Mouse (Mus musculus) G1E (cell line): ENCODE measurements at regions not wholly inside any gene's neighbourhood (a gene's known extent, or its start where the extent isn't known, plus 50 kb on each side); places are given as distances from the start of the nearest gene placed in this dataset.

ENCODE experiments used
- ATAC-seq: 2 replicates; pipeline ENCODE4 v1.8.0; 2016; ENCODE audit warnings: mild to moderate bottlenecking; ENCODE audit not compliant: insufficient number of reproducible peaks, poor library complexity, low FRiP score, severe bottlenecking; ENCODE audit errors: extremely low read depth
- DNase-seq: peaks from one replicate; pipeline ENCODE4 v3.0.0; 2012; ENCODE audit warnings: low spot score
- H3K27me3 ChIP-seq: 2 replicates; pipeline ENCODE4 v1.6.1; 2012; ENCODE audit warnings: mild to moderate bottlenecking, low read length, inconsistent platforms; ENCODE audit not compliant: insufficient read depth
- H3K36me3 ChIP-seq: replicated peaks from 2 replicates; pipeline ENCODE3; 2012; ENCODE audit warnings: mild to moderate bottlenecking, inconsistent platforms
- H3K4me1 ChIP-seq: 2 replicates; pipeline ENCODE4 v1.6.1; 2012; ENCODE audit warnings: low read depth, low read length, inconsistent platforms, mixed read lengths; ENCODE audit not compliant: insufficient read depth
- H3K4me3 ChIP-seq: 2 replicates; pipeline ENCODE4 v1.5.1; 2012; ENCODE audit warnings: low read depth, mild to moderate bottlenecking, inconsistent platforms, low read length, moderate library complexity, mixed read lengths
- H3K9me3 ChIP-seq: replicated peaks from 2 replicates; pipeline ENCODE4 v1.6.1; 2012; ENCODE audit warnings: inconsistent platforms
- CTCF ChIP-seq: IDR thresholded peaks from 2 replicates; pipeline ENCODE4 v1.5.1; 2012; ENCODE audit warnings: low read depth, low read length, inconsistent platforms, mixed read lengths
- GATA1 ChIP-seq: IDR thresholded peaks from 2 replicates; pipeline ENCODE4 v1.6.1; 2012; ENCODE audit warnings: borderline replicate concordance, low read length, inconsistent platforms, mixed read lengths
- GATA2 ChIP-seq: IDR thresholded peaks from 2 replicates; pipeline ENCODE4 v1.6.1; 2012; ENCODE audit warnings: low read depth, low read length, inconsistent platforms, borderline replicate concordance
- POLR2AphosphoS5 ChIP-seq: IDR thresholded peaks from 2 replicates; pipeline ENCODE4 v1.6.1; 2012; ENCODE audit warnings: low read depth, low read length, inconsistent platforms; ENCODE audit not compliant: insufficient replicate concordance
- TAL1 ChIP-seq: conservative IDR thresholded peaks from 2 replicates; pipeline ENCODE4 v1.6.1; 2012; ENCODE audit warnings: low read depth, low read length, inconsistent platforms, mixed read lengths

GRCm38 (mm10) chr19:15692379-15693023 lies 254.6 kb downstream of the Psat1 start:
- Histone ChIP-seq H3K9me3 (no peaks in the 10 kb centered on the region), H3K4me3 (no peak overlapping the region), H3K4me1 (no peaks in the 10 kb centered on the region), H3K36me3 (no peaks in the 10 kb centered on the region), H3K27me3 (no peaks in the 10 kb centered on the region)
- ATAC-seq (no peak), DNase-seq (no peak)
- TF ChIP-seq GATA1 (no peak), CTCF (no peak), POLR2AphosphoS5 (no peak), GATA2 (no peak)

GRCm38 (mm10) chr19:15669996-15670395 lies 277.1 kb downstream of the Psat1 start:
- Histone ChIP-seq H3K4me1 (no peaks in the 10 kb centered on the region), H3K36me3 (no peaks in the 10 kb centered on the region), H3K9me3 (no peaks in the 10 kb centered on the region), H3K4me3 (no peak overlapping the region), H3K27me3 (peaks cover 19% of the 10 kb centered on the region)
- DNase-seq (no peak), ATAC-seq (no peak)
- no peak for TF ChIP-seq CTCF
- TF ChIP-seq TAL1, result no peak
- no peak for TF ChIP-seq POLR2AphosphoS5
- TF ChIP-seq GATA2, result no peak
- no peak for TF ChIP-seq GATA1

GRCm38 (mm10) chr19:15669541-15669940 lies 277.6 kb downstream of the Psat1 start:
- Histone ChIP-seq H3K4me1 (no peaks in the 10 kb centered on the region), H3K4me3 (no peak overlapping the region), H3K9me3 (no peaks in the 10 kb centered on the region), H3K27me3 (peaks cover 19% of the 10 kb centered on the region), H3K36me3 (no peaks in the 10 kb centered on the region)
- no peak for DNase-seq
- TF ChIP-seq CTCF (no peak), GATA1 (no peak), GATA2 (no peak), POLR2AphosphoS5 (no peak), TAL1 (no peak)
- ATAC-seq, result no peak

GRCm38 (mm10) chr19:15668624-15669016 lies 278.5 kb downstream of the Psat1 start:
- Histone ChIP-seq H3K9me3 (no peaks in the 10 kb centered on the region), H3K27me3 (peaks cover 22% of the 10 kb centered on the region), H3K4me1 (no peaks in the 10 kb centered on the region), H3K4me3 (no peak overlapping the region), H3K36me3 (no peaks in the 10 kb centered on the region)
- DNase-seq, result no peak
- ATAC-seq, result no peak
- TF ChIP-seq TAL1 (no peak), POLR2AphosphoS5 (no peak), GATA1 (no peak), CTCF (no peak), GATA2 (no peak)

DNA sequence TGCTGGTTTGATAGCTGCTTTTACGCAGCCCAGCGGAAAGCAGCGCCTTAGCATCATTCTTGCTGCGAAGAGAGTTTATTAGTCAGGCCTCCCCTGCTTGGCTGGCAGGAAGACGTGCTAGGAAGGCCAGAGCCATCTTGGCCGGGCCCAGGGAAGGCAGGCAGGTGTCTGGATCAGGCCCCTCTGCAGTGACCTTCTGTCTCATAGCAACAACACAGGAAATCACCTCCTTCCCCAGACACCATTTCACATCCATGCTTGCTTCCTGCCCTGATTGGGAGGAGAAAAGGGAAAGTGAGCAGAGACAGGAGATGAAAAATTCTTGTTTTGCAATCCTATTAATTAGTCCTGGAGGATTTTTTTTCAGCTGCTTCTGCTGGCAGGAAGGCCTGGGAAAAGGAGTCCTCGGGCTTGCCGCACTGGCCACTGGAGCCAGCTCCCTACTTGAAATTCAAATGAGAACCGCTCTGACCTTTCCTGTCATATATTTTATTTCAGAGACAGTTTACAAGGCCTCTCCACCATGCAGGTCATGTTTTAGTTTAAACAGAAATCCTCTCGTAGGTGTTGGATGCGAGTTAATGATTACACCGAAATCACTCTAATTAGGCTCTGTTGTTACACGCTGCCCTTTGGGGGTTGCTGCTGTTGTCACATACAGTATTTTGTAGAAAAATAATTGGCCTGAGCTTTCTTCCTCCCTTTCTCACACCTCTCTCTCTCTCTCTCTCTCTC lies 279.1 kb downstream of the Psat1 start:
- no peaks in the 10 kb centered on the region for H3K36me3 ChIP-seq
- no peak for ATAC-seq
- TF ChIP-seq GATA1 (no peak), CTCF (no peak), POLR2AphosphoS5 (no peak), TAL1 (no peak), GATA2 (no peak)
- no peaks in the 10 kb centered on the region for H3K9me3 ChIP-seq
- no peak for DNase-seq
- no peak overlapping the region for H3K4me3 ChIP-seq
- no peaks in the 10 kb centered on the region for H3K4me1 ChIP-seq
- H3K27me3 ChIP-seq, result peaks cover 22% of the 10 kb centered on the region

DNA sequence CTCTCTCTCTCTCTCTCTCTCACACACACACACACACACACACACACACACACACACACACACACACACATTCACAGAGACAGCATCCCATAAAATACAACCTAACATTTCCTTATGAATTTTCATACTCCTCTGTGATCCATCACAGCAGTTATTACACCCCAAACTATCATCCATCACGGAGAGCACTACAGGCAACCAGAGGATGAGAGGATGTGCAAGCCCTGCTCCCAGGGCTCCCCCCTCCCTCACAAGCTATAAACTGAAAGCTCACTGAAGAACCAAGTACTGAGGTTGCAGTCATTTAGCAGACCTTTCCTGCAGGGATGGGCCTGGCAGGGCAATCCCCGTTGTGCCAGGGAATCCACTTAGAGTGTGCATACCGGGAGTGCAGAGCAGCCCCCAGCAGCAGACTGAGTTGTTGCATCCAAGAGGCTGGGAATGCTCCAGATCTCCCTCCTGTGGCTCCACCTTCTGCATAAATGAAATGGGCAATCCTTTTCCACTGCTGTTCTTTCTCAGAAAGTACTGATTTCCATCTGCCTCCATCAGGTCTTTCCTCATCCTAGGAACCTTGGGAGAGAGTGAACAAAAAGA lies 283.4 kb downstream of the Psat1 start:
- TF ChIP-seq GATA2 (no peak), GATA1 (no peak), TAL1 (no peak), POLR2AphosphoS5 (no peak), CTCF (no peak)
- ATAC-seq, result no peak
- Histone ChIP-seq H3K27me3 (peaks cover 29% of the 10 kb centered on the region), H3K4me1 (no peaks in the 10 kb centered on the region), H3K9me3 (no peaks in the 10 kb centered on the region), H3K4me3 (no peak overlapping the region), H3K36me3 (no peaks in the 10 kb centered on the region)
- DNase-seq, result no peak
